In genomic region chr4:76312593-76312992, GRCm38 (mm10) we compare ENCODE assay signal across 27 mouse cellular contexts.
DNase-seq lines count a peak whose midpoint lies in the region; ATAC-seq and TF ChIP-seq lines count a peak whose summit lies in the region.
"Had no signal": no experiment of that assay in that cellular context is flagged by ENCODE, and none has a peak within 500 bp of the region (broad histone marks: within the 10 kb centered on the region; RNA-seq: fewer than 3 reads in every experiment).

No protein-coding gene starts in this region.

- TF ChIP-seq CTCF in midbrain, postnatal 0 days (IDR thresholded peaks at IDR 0.05), result no peak
- no peak for TF ChIP-seq CTCF in hindbrain, postnatal 0 days (IDR thresholded peaks at IDR 0.05; ENCODE audit: low read depth)

- no peaks in the 10 kb centered on the region for H3K9me3 ChIP-seq in hindbrain, embryonic 13.5 days
- no peaks in the 10 kb centered on the region for H3K9me3 ChIP-seq in hindbrain, embryonic 14.5 days (ENCODE audit: control insufficient read depth, low read length)
- no peaks in the 10 kb centered on the region for H3K9me3 ChIP-seq in midbrain, embryonic 13.5 days
- no peaks in the 10 kb centered on the region for H3K9me3 ChIP-seq in midbrain, postnatal 0 days (ENCODE audit: low read length)
- no peaks in the 10 kb centered on the region for H3K9me3 ChIP-seq in hindbrain, postnatal 0 days (ENCODE audit: low read length)
- H3K9me3 ChIP-seq: embryonic facial prominence, embryonic 13.5 days; embryonic facial prominence, embryonic 15.5 days; forebrain, embryonic 10.5 days; forebrain, embryonic 12.5 days; G1E had no signal

- H3K27ac ChIP-seq in hindbrain, embryonic 13.5 days, result no peak overlapping the region
- H3K27ac ChIP-seq in hindbrain, embryonic 14.5 days, result no peak overlapping the region
- no peak overlapping the region for H3K27ac ChIP-seq in midbrain, embryonic 13.5 days
- H3K27ac ChIP-seq in midbrain, postnatal 0 days (ENCODE audit: low read depth, low read length), result no peak overlapping the region
- no peak overlapping the region for H3K27ac ChIP-seq in hindbrain, postnatal 0 days
- H3K27ac ChIP-seq: embryonic facial prominence, embryonic 13.5 days; embryonic facial prominence, embryonic 15.5 days; forebrain, embryonic 10.5 days; forebrain, embryonic 12.5 days had no signal

- peak; percentile 63; the same call in 1 of the 2 replicates for ATAC-seq in hindbrain, embryonic 13.5 days (ENCODE audit: low FRiP score)
- no peak for ATAC-seq in hindbrain, embryonic 14.5 days (ENCODE audit: low FRiP score)
- peak; percentile 18; the same call in 1 of the 2 replicates for ATAC-seq in midbrain, embryonic 13.5 days
- no peak for ATAC-seq in midbrain, postnatal 0 days (ENCODE audit: low FRiP score)
- 0 out of 2 replicates have a peak, but pooled peaks have one; percentile 37 for ATAC-seq in hindbrain, postnatal 0 days
- ATAC-seq: activated CD4-positive, CD25-positive, alpha-beta regulatory T cell, adult 4 months; forebrain, embryonic 14.5 days; forebrain, embryonic 16.5 days; Patski had no signal

- no peaks in the 10 kb centered on the region for H3K36me3 ChIP-seq in hindbrain, embryonic 13.5 days
- H3K36me3 ChIP-seq in hindbrain, embryonic 14.5 days (replicated peaks; ENCODE audit: control insufficient read depth, insufficient read depth), result no peaks in the 10 kb centered on the region
- no peaks in the 10 kb centered on the region for H3K36me3 ChIP-seq in midbrain, embryonic 13.5 days
- H3K36me3 ChIP-seq in midbrain, postnatal 0 days (ENCODE audit: insufficient read depth, low read length), result no peaks in the 10 kb centered on the region
- H3K36me3 ChIP-seq in hindbrain, postnatal 0 days (ENCODE audit: insufficient read depth, low read length), result no peaks in the 10 kb centered on the region
- H3K36me3 ChIP-seq: forebrain, embryonic 10.5 days; forebrain, embryonic 12.5 days; G1E had no signal

- H3K4me2 ChIP-seq in hindbrain, embryonic 13.5 days, result no peak overlapping the region
- no peak overlapping the region for H3K4me2 ChIP-seq in hindbrain, embryonic 14.5 days (replicated peaks)
- no peak overlapping the region for H3K4me2 ChIP-seq in midbrain, embryonic 13.5 days (replicated peaks)
- H3K4me2 ChIP-seq in midbrain, postnatal 0 days (ENCODE audit: low read depth, low read length, poor library complexity, severe bottlenecking), result no peak overlapping the region
- H3K4me2 ChIP-seq in hindbrain, postnatal 0 days (ENCODE audit: low read depth, low read length), result no peak overlapping the region
- H3K4me2 ChIP-seq: embryonic facial prominence, embryonic 13.5 days; embryonic facial prominence, embryonic 15.5 days; forebrain, embryonic 12.5 days had no signal

- no peaks in the 10 kb centered on the region for H3K27me3 ChIP-seq in hindbrain, embryonic 13.5 days
- no peaks in the 10 kb centered on the region for H3K27me3 ChIP-seq in hindbrain, embryonic 14.5 days (ENCODE audit: control insufficient read depth, insufficient read depth, low read length)
- no peaks in the 10 kb centered on the region for H3K27me3 ChIP-seq in midbrain, embryonic 13.5 days
- no peaks in the 10 kb centered on the region for H3K27me3 ChIP-seq in midbrain, postnatal 0 days (ENCODE audit: insufficient read depth, low read length)
- H3K27me3 ChIP-seq in hindbrain, postnatal 0 days (ENCODE audit: insufficient read depth, low read length), result no peaks in the 10 kb centered on the region
- H3K27me3 ChIP-seq: embryonic facial prominence, embryonic 13.5 days; embryonic facial prominence, embryonic 15.5 days; forebrain, embryonic 12.5 days; Patski had no signal

- peaks cover 28% of the 10 kb centered on the region for H3K4me1 ChIP-seq in hindbrain, embryonic 13.5 days (replicated peaks)
- peaks cover 19% of the 10 kb centered on the region for H3K4me1 ChIP-seq in hindbrain, embryonic 14.5 days (replicated peaks; ENCODE audit: control insufficient read depth, insufficient read depth, low read length)
- H3K4me1 ChIP-seq in midbrain, embryonic 13.5 days (replicated peaks), result peaks cover 18% of the 10 kb centered on the region
- H3K4me1 ChIP-seq in midbrain, postnatal 0 days (ENCODE audit: insufficient read depth, low read length), result no peaks in the 10 kb centered on the region
- no peaks in the 10 kb centered on the region for H3K4me1 ChIP-seq in hindbrain, postnatal 0 days (ENCODE audit: insufficient read depth, low read length)
- H3K4me1 ChIP-seq: embryonic facial prominence, embryonic 13.5 days; embryonic facial prominence, embryonic 15.5 days had no signal

- no peak overlapping the region for H3K9ac ChIP-seq in hindbrain, embryonic 13.5 days
- H3K9ac ChIP-seq in hindbrain, embryonic 14.5 days, result no peak overlapping the region
- H3K9ac ChIP-seq in midbrain, embryonic 13.5 days (replicated peaks), result no peak overlapping the region
- H3K9ac ChIP-seq in midbrain, postnatal 0 days (replicated peaks; ENCODE audit: low read length, poor library complexity, severe bottlenecking), result no peak overlapping the region
- no peak overlapping the region for H3K9ac ChIP-seq in hindbrain, postnatal 0 days (replicated peaks; ENCODE audit: low read length)
- H3K9ac ChIP-seq: embryonic facial prominence, embryonic 13.5 days; embryonic facial prominence, embryonic 15.5 days; forebrain, embryonic 12.5 days had no signal

- no peak for DNase-seq in hindbrain, embryonic 14.5 days (ENCODE audit: low spot score)
- no peak for DNase-seq in midbrain, postnatal 0 days (ENCODE audit: low spot score)
- peak; percentile 53 for DNase-seq in R1 (ENCODE audit: low read depth, low spot score)
- no peak for DNase-seq in hindbrain, postnatal 0 days (ENCODE audit: low spot score)
- DNase-seq in layer of hippocampus, adult 8-10 months (ENCODE audit: low spot score in 2 of 2), result no peak
- no peak for DNase-seq in frontal cortex, postnatal 14 days (ENCODE audit: low spot score in 2 of 2)
- DNase-seq: adrenal gland, adult 8-10 months; adrenal gland, postnatal 25 days; cerebellum, adult 11 months; cerebellum, adult 18-20 months; cerebellum, adult 8-10 months; cerebellum, adult 9-11 months; cerebellum, postnatal 14 days; cerebellum, postnatal 36 days; embryo, embryonic 11 days had no signal

- WGBS in hindbrain, embryonic 13.5 days, result 90% methylated on average over 3 of the region's 3 CpGs
- WGBS in hindbrain, embryonic 14.5 days, result 91% methylated on average over 3 of the region's 3 CpGs
- 89% methylated on average over 3 of the region's 3 CpGs for WGBS in midbrain, embryonic 13.5 days
- 92% methylated on average over 3 of the region's 3 CpGs for WGBS in midbrain, postnatal 0 days
- 89% methylated on average over 3 of the region's 3 CpGs for WGBS in hindbrain, postnatal 0 days

- no peak overlapping the region for H3K4me3 ChIP-seq in hindbrain, embryonic 13.5 days
- H3K4me3 ChIP-seq in hindbrain, embryonic 14.5 days (replicated peaks; ENCODE audit: low read length), result no peak overlapping the region
- H3K4me3 ChIP-seq in midbrain, embryonic 13.5 days (replicated peaks), result no peak overlapping the region
- H3K4me3 ChIP-seq in midbrain, postnatal 0 days (ENCODE audit: low read depth, low read length), result no peak overlapping the region
- H3K4me3 ChIP-seq in hindbrain, postnatal 0 days (ENCODE audit: low read length), result no peak overlapping the region
- H3K4me3 ChIP-seq: embryonic facial prominence, embryonic 13.5 days; embryonic facial prominence, embryonic 15.5 days; erythroblast, embryonic 14.5 days; forebrain, embryonic 10.5 days; forebrain, embryonic 12.5 days had no signal

Comparison
In these comparisons a context has a peak if more than half of its experiments do, and no peak if none do; other contexts are left out.
1. ATAC-seq: peak in hindbrain, embryonic 13.5 days (single experiment), midbrain, embryonic 13.5 days (single experiment) and hindbrain, postnatal 0 days (single experiment); none in hindbrain, embryonic 14.5 days (single experiment) and midbrain, postnatal 0 days (single experiment).